Mouse (Mus musculus): ENCODE data around the gene Sh3pxd2a. TPM values are rescaled to one million over a fixed set of nuclear protein-coding genes. Genes with fewer than 3 reads are reported as not detected.
A peak's percentile ranks its signal among the peaks of the same experiment; 100 is the strongest.

Gene Sh3pxd2a
- polyA plus RNA-seq, 1 experiment = 119 TPM

DNA sequence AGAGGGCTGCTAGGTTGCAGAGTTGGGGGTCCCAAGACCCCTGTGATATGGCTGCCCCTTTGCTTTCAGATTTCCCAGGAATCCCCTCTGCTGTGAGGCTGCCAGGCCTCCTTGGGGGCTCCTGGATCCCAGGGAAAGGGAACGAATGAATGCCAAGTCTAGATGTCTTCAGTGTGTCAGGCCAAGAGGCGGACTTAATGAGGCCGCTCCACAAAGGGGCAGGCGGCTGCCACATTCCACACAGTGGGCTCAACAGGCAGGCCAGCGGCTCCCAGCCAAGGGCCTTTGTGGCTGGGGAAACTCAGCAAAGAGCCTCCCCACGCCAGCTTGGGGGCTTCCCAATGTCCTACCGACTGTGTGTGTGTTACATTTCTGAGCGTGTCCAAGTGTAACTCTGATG is 109.7 kb downstream of the Sh3pxd2a start:
- H3K27ac ChIP-seq (replicated peaks; ENCODE audit: low read depth, low read length) = no peak overlapping the region
- no peak overlapping the region for H3K4me3 ChIP-seq (ENCODE audit: insufficient read depth, low read depth, low read length)
- H3K4me1 ChIP-seq (ENCODE audit: control insufficient read depth, insufficient read depth, insufficient read length, low read length) = 0 out of 2 replicates have a peak, but pooled peaks cover 4% of the 10 kb centered on the region

- Histone ChIP-seq H3K4me1 (ENCODE audit: control insufficient read depth, insufficient read depth, insufficient read length, low read length) (peaks cover 13% of the 10 kb centered on the region), H3K27ac (replicated peaks; ENCODE audit: low read depth, low read length) (no peak overlapping the region), H3K4me3 (ENCODE audit: insufficient read depth, low read depth, low read length) (no peak overlapping the region)
These were observed 115.2 kb downstream of the Sh3pxd2a start for GRCm38 (mm10) chr19:47349043-47349442.

DNA sequence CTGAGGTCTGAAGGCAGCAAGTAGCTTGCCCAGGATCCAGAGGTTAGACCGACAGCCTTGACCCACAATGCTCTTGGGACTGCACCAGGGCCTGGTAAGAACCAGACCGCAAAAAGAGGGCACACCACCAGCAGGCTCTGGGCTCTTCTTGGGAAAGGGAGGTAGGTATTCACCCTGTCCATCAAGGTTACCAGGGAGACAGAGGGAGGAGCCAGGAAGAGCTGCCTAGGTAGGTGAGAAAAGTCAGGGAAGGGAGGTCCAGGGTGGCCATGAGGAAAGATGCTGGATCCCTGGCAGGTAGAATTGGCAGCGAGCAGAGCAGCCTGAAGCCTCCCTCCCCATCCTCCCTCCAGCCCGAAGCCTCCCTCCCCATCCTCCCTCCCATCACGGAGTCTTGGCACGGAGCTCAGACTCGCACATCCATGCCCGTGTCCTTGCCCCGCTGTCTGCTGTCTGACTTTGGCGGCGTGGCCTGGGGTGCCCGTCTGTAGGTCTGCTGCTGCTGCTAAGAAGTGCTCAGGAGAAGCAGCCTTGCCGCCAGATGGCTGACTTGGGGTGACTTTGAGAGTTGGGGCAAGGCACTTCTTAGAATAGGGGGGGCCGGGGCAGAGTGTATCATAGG is 115.7 kb downstream of the Sh3pxd2a start:
- no peak overlapping the region for H3K4me3 ChIP-seq (ENCODE audit: insufficient read depth, low read depth, low read length)
- H3K27ac ChIP-seq (replicated peaks; ENCODE audit: low read depth, low read length) = no peak overlapping the region
- peaks cover 13% of the 10 kb centered on the region for H3K4me1 ChIP-seq (ENCODE audit: control insufficient read depth, insufficient read depth, insufficient read length, low read length)

- H3K27ac ChIP-seq (replicated peaks; ENCODE audit: low read depth, low read length) = no peak overlapping the region
- peaks cover 13% of the 10 kb centered on the region for H3K4me1 ChIP-seq (ENCODE audit: control insufficient read depth, insufficient read depth, insufficient read length, low read length)
- H3K4me3 ChIP-seq (ENCODE audit: insufficient read depth, low read depth, low read length) = no peak overlapping the region
These were observed 117.1 kb downstream of the Sh3pxd2a start for GRCm38 (mm10) chr19:47347021-47347643.

- H3K4me1 ChIP-seq (ENCODE audit: control insufficient read depth, insufficient read depth, insufficient read length, low read length) = peaks cover 13% of the 10 kb centered on the region
- H3K27ac ChIP-seq (replicated peaks; ENCODE audit: low read depth, low read length) = no peak overlapping the region
- H3K4me3 ChIP-seq (ENCODE audit: insufficient read depth, low read depth, low read length) = no peak overlapping the region
These were observed 117.6 kb downstream of the Sh3pxd2a start for GRCm38 (mm10) chr19:47346606-47347005.

GRCm38 (mm10) chr19:47345851-47346568 is 118.2 kb downstream of the Sh3pxd2a start:
- H3K4me3 ChIP-seq (ENCODE audit: insufficient read depth, low read depth, low read length) = no peak overlapping the region
- H3K4me1 ChIP-seq (ENCODE audit: control insufficient read depth, insufficient read depth, insufficient read length, low read length) = peaks cover 13% of the 10 kb centered on the region
- H3K27ac ChIP-seq (replicated peaks; ENCODE audit: low read depth, low read length) = no peak overlapping the region

GRCm38 (mm10) chr19:47343422-47343821 is 120.8 kb downstream of the Sh3pxd2a start:
- H3K4me3 ChIP-seq (ENCODE audit: insufficient read depth, low read depth, low read length) = no peak overlapping the region
- no peak overlapping the region for H3K27ac ChIP-seq (replicated peaks; ENCODE audit: low read depth, low read length)
- H3K4me1 ChIP-seq (ENCODE audit: control insufficient read depth, insufficient read depth, insufficient read length, low read length) = peaks cover 13% of the 10 kb centered on the region

DNA sequence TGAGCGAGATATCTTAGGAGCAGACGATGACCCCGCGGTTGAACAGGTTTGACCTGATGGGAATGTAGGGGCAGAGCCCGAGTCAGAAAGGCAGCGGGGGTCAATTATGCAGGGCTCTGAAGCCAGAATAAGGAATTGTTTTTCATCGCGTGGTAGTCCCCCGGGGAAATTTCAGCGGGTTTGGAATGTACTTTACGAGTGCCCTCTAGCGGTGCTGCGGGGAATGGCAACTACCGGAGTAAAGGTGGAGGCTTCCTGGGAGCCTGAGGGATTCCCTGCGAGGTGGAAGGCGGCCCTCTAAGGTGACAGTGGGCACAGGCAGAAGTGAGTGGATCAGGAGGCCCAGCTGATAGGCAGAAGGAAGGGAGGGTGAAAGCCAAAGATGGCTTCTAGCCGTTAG is 125.0 kb downstream of the Sh3pxd2a start:
- Histone ChIP-seq H3K4me1 (ENCODE audit: control insufficient read depth, insufficient read depth, insufficient read length, low read length) (peaks cover 7% of the 10 kb centered on the region), H3K27ac (replicated peaks; ENCODE audit: low read depth, low read length) (no peak overlapping the region), H3K4me3 (ENCODE audit: insufficient read depth, low read depth, low read length) (peak overlapping the region; percentile 19; the same call in 1 of the 2 replicates)

DNA sequence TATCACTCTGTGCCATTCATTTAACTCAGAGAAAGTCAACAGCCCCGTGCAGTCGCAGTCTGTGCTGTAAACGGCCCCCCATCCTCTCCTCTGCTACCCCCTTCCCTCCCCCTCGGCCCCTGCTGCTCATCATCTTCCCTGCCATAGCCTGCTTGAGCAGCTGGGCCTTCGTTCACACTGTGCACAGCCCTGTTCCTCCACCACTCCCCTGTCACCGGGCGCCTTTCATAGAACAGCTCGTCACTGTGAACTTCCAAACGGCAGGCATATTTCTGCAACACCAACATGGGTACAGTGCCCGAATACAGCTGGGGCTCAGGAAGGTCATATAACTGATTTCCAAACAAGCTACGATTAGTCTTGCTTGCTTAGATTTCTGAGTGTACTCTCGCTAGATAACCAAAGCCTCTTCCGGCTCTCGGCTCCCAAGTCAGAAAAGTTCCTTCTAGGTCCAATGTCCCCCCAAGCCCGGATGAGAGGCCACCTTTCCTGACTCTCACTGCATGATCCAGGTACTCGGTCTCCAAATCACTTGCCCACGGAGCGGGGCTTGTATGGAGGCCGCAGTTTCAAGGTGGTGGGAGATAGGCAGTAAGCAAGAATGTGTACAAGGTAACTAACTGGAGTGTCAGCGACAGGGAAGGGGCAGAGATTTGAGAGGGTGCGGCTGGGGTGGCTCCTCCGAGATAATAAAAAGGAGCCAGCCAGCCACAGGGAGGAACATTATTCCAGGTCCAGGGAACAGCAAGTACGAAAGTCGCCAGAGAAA is 125.6 kb downstream of the Sh3pxd2a start:
- Histone ChIP-seq H3K27ac (replicated peaks; ENCODE audit: low read depth, low read length) (no peak overlapping the region), H3K4me1 (ENCODE audit: control insufficient read depth, insufficient read depth, insufficient read length, low read length) (peaks cover 10% of the 10 kb centered on the region), H3K4me3 (ENCODE audit: insufficient read depth, low read depth, low read length) (peak overlapping the region; percentile 19; the same call in 1 of the 2 replicates)

GRCm38 (mm10) chr19:47337743-47338142 is 126.5 kb downstream of the Sh3pxd2a start:
- H3K4me3 ChIP-seq (ENCODE audit: insufficient read depth, low read depth, low read length) = no peak overlapping the region
- H3K4me1 ChIP-seq (ENCODE audit: control insufficient read depth, insufficient read depth, insufficient read length, low read length) = peaks cover 10% of the 10 kb centered on the region
- no peak overlapping the region for H3K27ac ChIP-seq (replicated peaks; ENCODE audit: low read depth, low read length)

DNA sequence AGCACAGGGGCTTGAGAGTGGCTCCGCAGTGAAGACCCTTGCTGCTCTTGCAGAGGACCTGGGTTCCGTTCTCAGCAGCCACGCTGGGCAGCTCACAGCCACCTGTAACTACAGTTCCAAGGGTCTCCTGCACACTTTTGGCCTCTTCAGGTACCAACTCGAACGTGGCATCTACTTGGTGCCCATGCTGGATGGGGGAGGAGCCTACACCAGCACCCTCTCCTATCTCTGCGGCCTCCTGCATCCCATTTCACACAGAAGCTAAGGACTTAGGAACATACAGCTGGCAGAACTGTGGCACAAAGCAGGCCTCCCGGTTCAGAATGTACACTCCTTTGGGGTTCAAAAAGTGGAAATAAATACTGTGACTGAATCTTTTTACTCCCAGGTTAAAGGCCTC is 127.0 kb downstream of the Sh3pxd2a start:
- Histone ChIP-seq H3K4me1 (ENCODE audit: control insufficient read depth, insufficient read depth, insufficient read length, low read length) (peaks cover 10% of the 10 kb centered on the region), H3K4me3 (ENCODE audit: insufficient read depth, low read depth, low read length) (no peak overlapping the region), H3K27ac (replicated peaks; ENCODE audit: low read depth, low read length) (no peak overlapping the region)

- no peak overlapping the region for H3K4me3 ChIP-seq (ENCODE audit: insufficient read depth, low read depth, low read length)
- no peak overlapping the region for H3K27ac ChIP-seq (replicated peaks; ENCODE audit: low read depth, low read length)
These were observed 128.9 kb downstream of the Sh3pxd2a start for GRCm38 (mm10) chr19:47335262-47335661.

GRCm38 (mm10) chr19:47334713-47335112 is 129.5 kb downstream of the Sh3pxd2a start:
- H3K27ac ChIP-seq (replicated peaks; ENCODE audit: low read depth, low read length) = no peak overlapping the region
- H3K4me1 ChIP-seq (ENCODE audit: control insufficient read depth, insufficient read depth, insufficient read length, low read length) = peaks cover 13% of the 10 kb centered on the region
- no peak overlapping the region for H3K4me3 ChIP-seq (ENCODE audit: insufficient read depth, low read depth, low read length)

More at GRCm38 (mm10) chr19:47335262-47335661, 128.9 kb downstream of the Sh3pxd2a start:
- H3K4me1 ChIP-seq (ENCODE audit: control insufficient read depth, insufficient read depth, insufficient read length, low read length) = peaks cover 13% of the 10 kb centered on the region

DNA sequence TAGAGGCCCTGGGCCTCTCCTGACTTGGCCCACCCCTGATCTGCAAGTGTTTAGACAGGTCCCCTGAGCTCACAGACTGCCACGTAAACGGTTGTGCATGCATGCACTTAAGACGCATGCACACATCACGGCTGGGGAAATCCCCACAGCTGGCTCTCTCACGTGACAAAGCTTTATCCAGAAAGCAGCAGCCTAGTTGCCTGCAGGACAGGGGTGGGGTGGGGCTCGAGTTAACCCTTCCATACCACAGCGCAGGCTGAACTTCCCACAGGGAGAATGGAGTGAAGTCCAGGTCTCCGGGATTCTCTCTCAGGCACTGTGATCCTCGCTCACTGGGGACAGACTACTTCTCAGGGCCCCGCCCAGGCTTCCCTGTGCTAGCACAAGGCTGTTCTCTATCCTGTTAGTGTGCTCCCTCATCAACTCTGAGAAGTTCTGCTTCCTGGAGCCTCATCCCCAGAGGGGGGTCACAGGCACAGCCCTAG is 133.4 kb downstream of the Sh3pxd2a start:
- H3K27ac ChIP-seq (replicated peaks; ENCODE audit: low read depth, low read length) = no peak overlapping the region
- no peak overlapping the region for H3K4me3 ChIP-seq (ENCODE audit: insufficient read depth, low read depth, low read length)
- H3K4me1 ChIP-seq (ENCODE audit: control insufficient read depth, insufficient read depth, insufficient read length, low read length) = peaks cover 36% of the 10 kb centered on the region

- Histone ChIP-seq H3K27ac (replicated peaks; ENCODE audit: low read depth, low read length) (no peak overlapping the region), H3K4me1 (ENCODE audit: control insufficient read depth, insufficient read depth, insufficient read length, low read length) (peaks cover 34% of the 10 kb centered on the region), H3K4me3 (ENCODE audit: insufficient read depth, low read depth, low read length) (no peak overlapping the region)
These were observed 135.1 kb downstream of the Sh3pxd2a start for GRCm38 (mm10) chr19:47329102-47329501.

Data from brown adipose tissue, adult 24 weeks (tissue).